Mouse (Mus musculus) midbrain, postnatal 0 days (tissue): ENCODE results near the gene Ccdc47. TPM values are rescaled to one million over a fixed set of nuclear protein-coding genes. Genes with fewer than 3 reads are reported as not detected.
A peak's percentile ranks its signal among the peaks of the same experiment; 100 is the strongest.

Experiments
- ATAC-seq: fragments of 200-750 bp; cut with Nextera tagmentation; 2 replicates; pipeline ENCODE4 v1.8.0; 2017; ENCODE audit warnings: moderate number of reproducible peaks, mild to moderate bottlenecking, moderate TSS enrichment, moderate library complexity; ENCODE audit not compliant: low FRiP score
- DNase-seq: peaks from one replicate; pipeline ENCODE4 v3.0.0-alpha.2; 2015; ENCODE audit warnings: low spot score
- H3K27ac ChIP-seq: fragments of 300-500 bp; sonication (generic); 2 replicates; pipeline ENCODE4 v1.5.1; 2014; ENCODE audit warnings: low read depth, mild to moderate bottlenecking, low read length, mixed read lengths
- H3K27me3 ChIP-seq: fragments of 300-500 bp; sonication (generic); 2 replicates; pipeline ENCODE4 v1.6.1; 2014; ENCODE audit warnings: low read length, control low read depth, mixed read lengths; ENCODE audit not compliant: insufficient read depth
- H3K36me3 ChIP-seq: fragments of 300-500 bp; sonication (generic); 2 replicates; pipeline ENCODE4 v1.6.1; 2014; ENCODE audit warnings: low read length, control low read depth, mixed read lengths; ENCODE audit not compliant: insufficient read depth
- H3K4me1 ChIP-seq: fragments of 300-500 bp; sonication (generic); 2 replicates; pipeline ENCODE4 v1.6.1; 2014; ENCODE audit warnings: mild to moderate bottlenecking, control low read depth, antibody characterized with exemption, low read length, mixed read lengths; ENCODE audit not compliant: insufficient read depth
- H3K4me2 ChIP-seq: fragments of 300-500 bp; sonication (generic); 2 replicates; pipeline ENCODE4 v1.6.1; 2014; ENCODE audit warnings: low read depth, mild to moderate bottlenecking, low read length, mixed read lengths; ENCODE audit not compliant: poor library complexity, severe bottlenecking
- H3K4me3 ChIP-seq: fragments of 300-500 bp; sonication (generic); 2 replicates; pipeline ENCODE4 v1.5.1; 2014; ENCODE audit warnings: low read depth, mild to moderate bottlenecking, low read length, moderate library complexity
- H3K9ac ChIP-seq: fragments of 300-500 bp; sonication (generic); replicated peaks from 2 replicates; pipeline ENCODE4 v1.6.1; 2014; ENCODE audit warnings: mild to moderate bottlenecking, low read length, moderate library complexity, mixed read lengths; ENCODE audit not compliant: poor library complexity, severe bottlenecking
- H3K9me3 ChIP-seq: fragments of 300-500 bp; sonication (generic); 2 replicates; pipeline ENCODE4 v1.6.1; 2016; ENCODE audit warnings: low read length, control low read depth
- CTCF ChIP-seq: IDR thresholded peaks from 2 replicates; pipeline ENCODE4 v1.5.1; 2016; ENCODE audit warnings: antibody characterized with exemption, mild to moderate bottlenecking
- WGBS: fragments of 180-500 bp; shearing (Covaris S2); extraction: QIAGEN DNeasy Blood & Tissue Kit; methylation state at CpG from one replicate; pipeline ENCODE4 v1.1.7; 2014; 5-methylcytosine and 5-hydroxymethylcytosine counted together
- polyA plus RNA-seq: library from polyadenylated mRNA; unstranded; fragments of >200 nt; fragmentation: Nextera tagmentation; extraction: Ambion mirVana; gene quantifications from 2 replicates; pipeline ENCODE4 v1.2.1, GENCODE M21; 2015
- total RNA-seq: library from RNA; depleted of rRNA; stranded (reverse); fragments of >200 nt; gene quantifications from 2 replicates; pipeline ENCODE4 v1.2.3, GENCODE M21; 2014; rRNA removed

Gene Ccdc47
- total RNA-seq, result 31.7 and 37.0 TPM in 2 replicates
- 88.8 and 94.9 TPM in 2 replicates for polyA plus RNA-seq

- Histone ChIP-seq H3K4me3 (peak within 1 kb of the TSS; percentile 97), H3K27ac (peak within 1 kb of the TSS; percentile 96), H3K9ac (peak within 1 kb of the TSS; percentile 92), H3K36me3 (peaks cover 9% of the 10 kb centered on the region; the same call in 1 of the 2 replicates), H3K4me1 (peaks cover 15% of the 10 kb centered on the region; the same call in 1 of the 2 replicates), H3K4me2 (peak within 1 kb of the TSS; percentile 63), H3K27me3 (no peaks in the 10 kb centered on the region), H3K9me3 (no peaks in the 10 kb centered on the region)
- TF ChIP-seq CTCF, result no peak
- DNase-seq (peak; percentile 100), ATAC-seq (peak; percentile 97)
- whole genome bisulfite sequencing, result under 1% methylated on average over 46 of the region's 46 CpGs
These were observed at the start of gene Ccdc47 for GRCm38 (mm10) chr11:106215927-106216729. TSS of gene Ccdc47 (minus strand) at chr11:106216344.

GRCm38 (mm10) chr11:106265570-106265969, 49.4 kb upstream of the Ccdc47 start:
- ATAC-seq, result no peak
- Histone ChIP-seq H3K4me3 (no peak overlapping the region), H3K27me3 (no peaks in the 10 kb centered on the region), H3K27ac (no peak overlapping the region), H3K36me3 (peaks cover 58% of the 10 kb centered on the region), H3K4me2 (no peak overlapping the region), H3K9ac (no peak overlapping the region), H3K4me1 (peaks cover 3% of the 10 kb centered on the region; the same call in 1 of the 2 replicates), H3K9me3 (no peaks in the 10 kb centered on the region)
- DNase-seq, result no peak
- WGBS, result 95% methylated on average over 4 of the region's 4 CpGs
- no peak for TF ChIP-seq CTCF

GRCm38 (mm10) chr11:106264988-106265387, 48.8 kb upstream of the Ccdc47 start:
- Histone ChIP-seq H3K27ac (no peak overlapping the region), H3K9ac (no peak overlapping the region), H3K36me3 (peaks cover 58% of the 10 kb centered on the region), H3K4me1 (peaks cover 3% of the 10 kb centered on the region; the same call in 1 of the 2 replicates), H3K4me2 (no peak overlapping the region), H3K4me3 (no peak overlapping the region), H3K9me3 (no peaks in the 10 kb centered on the region), H3K27me3 (no peaks in the 10 kb centered on the region)
- 93% methylated on average over 15 of the region's 15 CpGs for WGBS
- TF ChIP-seq CTCF, result no peak
- no peak for DNase-seq
- no peak for ATAC-seq

GRCm38 (mm10) chr11:106263963-106264362, 47.8 kb upstream of the Ccdc47 start:
- Histone ChIP-seq H3K9me3 (no peaks in the 10 kb centered on the region), H3K4me1 (no peaks in the 10 kb centered on the region; the same call in 1 of the 2 replicates), H3K36me3 (peaks cover 63% of the 10 kb centered on the region), H3K4me3 (no peak overlapping the region), H3K9ac (no peak overlapping the region), H3K27ac (no peak overlapping the region), H3K27me3 (no peaks in the 10 kb centered on the region), H3K4me2 (no peak overlapping the region)
- no peak for TF ChIP-seq CTCF
- DNase-seq (no peak), ATAC-seq (no peak)
- 93% methylated on average over 9 of the region's 9 CpGs for WGBS

GRCm38 (mm10) chr11:106260826-106261450, 44.8 kb upstream of the Ccdc47 start:
- ATAC-seq, result no peak
- whole genome bisulfite sequencing, result 82% methylated on average over 14 of the region's 14 CpGs
- TF ChIP-seq CTCF, result no peak
- Histone ChIP-seq H3K27ac (no peak overlapping the region), H3K4me2 (no peak overlapping the region), H3K4me3 (no peak overlapping the region), H3K9me3 (no peaks in the 10 kb centered on the region), H3K36me3 (peaks cover 55% of the 10 kb centered on the region), H3K27me3 (no peaks in the 10 kb centered on the region), H3K4me1 (0 out of 2 replicates have a peak, but pooled peaks cover 4% of the 10 kb centered on the region), H3K9ac (no peak overlapping the region)
- DNase-seq, result no peak

GRCm38 (mm10) chr11:106256775-106257174, 40.6 kb upstream of the Ccdc47 start:
- Histone ChIP-seq H3K4me1 (0 out of 2 replicates have a peak, but pooled peaks cover 9% of the 10 kb centered on the region), H3K9ac (peak overlapping the region; percentile 86), H3K36me3 (peaks cover 32% of the 10 kb centered on the region), H3K27ac (no peak overlapping the region; the same call in 1 of the 2 replicates), H3K4me2 (peak overlapping the region; percentile 91), H3K27me3 (no peaks in the 10 kb centered on the region), H3K4me3 (peak overlapping the region; percentile 72), H3K9me3 (no peaks in the 10 kb centered on the region)
- ATAC-seq (no peak), DNase-seq (no peak)
- TF ChIP-seq CTCF, result no peak
- WGBS, result 76% methylated on average over 5 of the region's 5 CpGs
